Mouse (Mus musculus) CD4-positive helper T cell, adult 2 months (primary cell): Measurements from ENCODE around the gene Smim20.

ENCODE experiments used
- DNase-seq: peaks from one replicate; pipeline ENCODE4 v3.0.0-alpha.2; 2012; ENCODE audit warnings: low read depth, missing footprints, low spot score

The Smim20 gene

DNA sequence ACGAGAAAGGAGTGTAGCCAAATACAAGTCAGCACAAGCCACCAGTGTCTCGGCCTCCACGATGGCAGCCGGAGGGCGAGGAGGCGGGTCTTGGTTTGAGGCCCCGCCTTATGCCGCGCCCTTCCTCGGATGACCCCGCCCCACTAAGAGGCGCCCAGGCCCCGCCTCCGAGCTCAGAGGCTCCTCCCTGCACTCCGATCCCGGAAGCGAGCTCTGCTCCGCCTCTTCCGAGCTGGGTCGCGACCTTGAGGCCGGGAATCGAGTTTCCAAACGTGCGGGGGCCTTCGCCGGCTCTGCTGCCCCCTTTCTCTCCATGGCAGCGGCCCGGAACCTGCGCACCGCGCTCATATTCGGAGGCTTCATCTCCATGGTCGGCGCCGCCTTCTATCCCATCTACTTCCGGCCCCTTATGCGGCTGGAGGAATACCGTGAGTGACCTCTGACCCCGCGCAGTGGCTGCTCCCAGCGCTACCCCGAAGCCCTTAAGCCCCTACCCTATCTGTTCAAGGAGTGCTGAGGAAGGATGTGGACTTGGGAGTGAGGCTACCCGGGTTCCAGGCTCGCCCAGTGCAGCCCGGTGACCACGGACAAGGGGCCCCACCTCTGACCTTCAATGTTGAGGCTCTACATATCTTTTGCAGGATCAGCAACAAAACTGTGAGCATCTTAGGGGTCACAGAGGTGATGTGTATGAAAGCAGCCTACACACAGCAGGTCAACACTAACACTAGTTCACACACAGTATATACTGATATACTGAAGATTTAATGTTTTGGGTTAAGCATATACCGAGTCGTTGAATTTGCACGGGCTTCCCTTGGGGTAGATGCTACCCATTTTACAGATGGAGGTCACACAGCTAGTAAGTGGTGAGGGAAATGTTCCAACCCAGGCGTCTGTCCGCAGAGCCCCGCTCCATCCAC, at the start of gene Smim20:
Gene Smim20 (plus strand): TSS at position 153 of the 923 bp plus-strand sequence.
- peak; percentile 91 for DNase-seq

DNA sequence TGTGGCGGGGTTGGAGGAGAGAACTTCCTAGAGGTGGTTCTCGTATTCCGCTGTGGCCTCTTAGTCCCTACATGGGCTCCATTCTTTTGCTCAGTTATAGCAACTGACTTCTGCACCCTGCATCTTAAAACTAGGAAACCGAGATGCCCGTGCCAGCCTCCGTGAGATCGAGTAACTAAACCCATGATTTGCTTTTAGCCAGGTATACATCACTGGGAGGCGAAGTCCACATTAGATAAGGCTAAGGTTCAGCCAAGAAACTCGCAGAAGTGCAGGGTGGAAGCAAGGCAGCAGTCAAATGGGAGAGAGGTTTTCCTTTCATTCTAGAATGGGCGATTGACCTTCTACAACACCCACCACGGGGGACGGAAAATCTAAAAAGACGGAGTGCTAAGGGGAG, 41.4 kb upstream of the Smim20 start:
- no peak for DNase-seq

DNA sequence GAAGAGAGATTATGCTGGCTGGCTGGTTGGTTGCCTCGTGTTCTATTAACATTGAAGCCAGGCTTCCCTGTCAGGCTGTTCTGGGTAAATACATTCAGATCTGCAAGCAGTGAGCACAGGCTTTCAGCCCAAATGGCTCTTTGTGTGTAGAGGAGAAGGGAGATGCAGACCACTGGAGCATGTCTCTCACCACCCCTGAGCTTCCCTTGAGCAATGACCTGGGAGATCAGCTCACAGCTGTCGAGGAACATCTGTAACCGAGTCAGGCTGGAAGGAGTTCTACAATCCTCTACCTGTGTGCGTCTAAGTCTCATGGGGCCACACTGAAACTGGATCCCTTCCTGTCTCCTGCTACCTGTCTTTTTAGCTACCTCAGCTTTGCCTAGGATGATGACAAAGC, 36.3 kb upstream of the Smim20 start:
- no peak for DNase-seq

DNA sequence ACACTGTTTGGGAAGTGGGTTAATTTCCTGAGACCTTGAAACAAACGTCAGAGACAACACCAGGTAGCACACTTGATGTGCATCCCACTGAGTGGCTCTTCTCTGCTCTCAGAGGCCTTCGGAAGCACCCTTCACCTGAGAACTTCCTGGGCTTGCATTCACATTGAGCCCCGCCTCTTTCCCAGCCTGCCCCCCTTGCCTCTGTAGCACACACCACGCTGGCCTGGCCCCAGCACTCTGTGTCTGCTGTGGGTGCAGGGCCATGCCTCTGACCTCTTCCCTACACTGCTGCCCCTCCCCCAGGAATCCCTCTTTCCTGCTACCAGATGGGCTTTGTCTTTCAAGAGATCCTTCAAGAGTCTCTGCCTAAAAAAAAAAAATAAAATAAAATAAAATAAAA, 31.3 kb upstream of the Smim20 start:
- no peak for DNase-seq

DNA sequence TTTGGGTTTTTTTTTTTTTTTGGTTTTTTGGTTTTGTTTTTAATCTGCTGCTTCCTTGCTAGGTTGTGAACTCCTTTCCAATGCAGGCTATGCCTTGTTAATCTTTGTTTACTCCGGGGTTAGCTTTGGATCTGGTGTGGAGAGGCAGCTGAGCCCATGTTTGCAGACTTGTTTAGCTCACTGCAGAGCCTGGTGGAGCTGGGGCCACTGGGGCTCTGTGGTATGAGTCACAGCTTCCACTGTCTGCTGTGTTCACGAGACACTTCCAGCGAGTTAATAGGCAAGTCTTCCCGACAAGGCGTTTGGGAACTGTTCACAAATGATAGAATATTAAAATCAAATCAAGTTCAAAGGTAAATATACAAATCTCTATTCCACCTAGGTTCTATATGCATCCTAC, 30.7 kb upstream of the Smim20 start:
- DNase-seq = no peak

DNA sequence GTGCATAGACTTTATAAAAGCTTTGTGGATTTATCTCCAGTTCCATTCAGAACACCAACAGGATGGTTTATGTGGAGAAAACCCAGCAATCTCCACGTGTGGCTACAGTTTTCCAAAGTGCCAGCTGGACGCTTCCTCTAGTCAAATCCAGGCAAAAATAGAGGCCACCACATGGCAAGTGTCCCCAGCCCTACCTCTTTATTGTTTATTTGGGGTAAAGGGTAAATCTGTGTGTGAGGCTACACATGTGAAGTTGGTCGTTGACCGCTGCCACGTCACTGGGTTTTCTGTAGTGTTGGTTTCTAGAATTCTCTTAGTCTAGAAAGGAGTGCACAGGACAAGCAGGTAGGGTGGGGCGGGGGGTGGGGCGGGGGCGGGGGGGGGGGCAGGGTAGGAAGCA, 30.1 kb upstream of the Smim20 start:
- DNase-seq = no peak

DNA sequence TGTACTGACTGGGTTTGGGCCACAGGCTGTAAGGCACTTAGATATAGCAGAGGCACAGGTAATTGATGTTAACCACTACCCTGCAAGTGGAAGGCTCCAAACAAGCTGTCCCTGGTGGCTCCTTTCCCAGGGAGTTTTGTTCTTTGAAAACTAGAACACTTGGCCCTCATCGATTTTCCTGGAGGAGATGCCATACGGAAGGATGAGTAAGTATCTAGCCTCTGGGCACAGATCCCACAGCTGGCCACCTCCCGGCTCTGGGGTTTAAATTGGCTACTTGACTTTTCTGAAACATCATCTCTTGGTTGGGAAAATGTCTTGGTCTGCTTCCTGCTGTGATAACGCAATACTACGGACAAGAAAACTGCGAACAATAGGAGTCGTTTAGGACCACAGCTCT, 28.1 kb upstream of the Smim20 start:
- no peak for DNase-seq

DNA sequence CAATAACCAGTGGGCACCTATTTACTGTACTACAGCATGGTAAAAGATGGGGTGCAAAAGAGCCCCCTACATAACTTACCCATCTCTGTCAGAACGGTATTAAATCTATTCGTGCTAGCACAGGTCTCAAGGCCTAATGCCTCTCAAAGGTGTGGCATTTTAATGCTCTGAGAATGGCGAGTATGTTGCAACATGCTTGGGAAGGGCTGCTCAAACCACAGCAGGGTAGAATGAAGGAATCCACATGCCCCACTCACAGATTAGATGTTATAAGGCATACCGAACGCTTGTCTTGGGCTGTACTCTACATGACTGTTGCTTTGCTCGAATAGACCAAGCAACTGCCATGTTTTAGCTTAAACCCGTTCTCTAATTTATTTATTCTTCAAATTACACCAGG, 27.7 kb upstream of the Smim20 start:
- DNase-seq = no peak

DNA sequence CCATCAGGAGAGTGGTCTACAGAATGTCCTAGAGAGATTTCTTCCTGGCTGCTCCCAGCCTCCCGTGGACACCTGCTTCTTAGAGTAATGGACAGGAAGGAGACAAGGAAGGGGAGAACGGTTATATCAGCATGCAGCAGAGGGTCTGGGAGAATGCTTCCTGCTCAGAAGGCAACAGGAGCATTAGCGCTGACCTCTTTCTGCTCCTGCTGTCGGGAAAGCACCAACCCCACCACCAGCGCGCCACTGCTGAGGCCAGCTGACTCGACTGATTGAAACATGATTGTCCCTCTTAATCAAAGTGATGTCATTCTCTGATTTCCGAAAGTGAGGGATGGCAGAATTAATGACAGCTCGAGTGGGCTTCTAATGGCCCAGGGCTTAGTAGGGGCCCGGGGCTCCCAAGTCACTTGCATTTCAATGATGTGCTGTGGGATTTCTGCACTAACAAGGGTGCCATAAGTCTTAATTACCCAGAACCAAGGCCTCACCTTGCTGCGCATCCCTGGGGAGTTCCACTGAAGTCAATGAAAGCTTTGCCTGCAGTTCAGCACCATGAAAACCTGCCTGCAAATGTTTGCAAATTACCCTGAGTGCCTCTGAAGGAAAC, 26.9 kb upstream of the Smim20 start:
- DNase-seq = no peak

DNA sequence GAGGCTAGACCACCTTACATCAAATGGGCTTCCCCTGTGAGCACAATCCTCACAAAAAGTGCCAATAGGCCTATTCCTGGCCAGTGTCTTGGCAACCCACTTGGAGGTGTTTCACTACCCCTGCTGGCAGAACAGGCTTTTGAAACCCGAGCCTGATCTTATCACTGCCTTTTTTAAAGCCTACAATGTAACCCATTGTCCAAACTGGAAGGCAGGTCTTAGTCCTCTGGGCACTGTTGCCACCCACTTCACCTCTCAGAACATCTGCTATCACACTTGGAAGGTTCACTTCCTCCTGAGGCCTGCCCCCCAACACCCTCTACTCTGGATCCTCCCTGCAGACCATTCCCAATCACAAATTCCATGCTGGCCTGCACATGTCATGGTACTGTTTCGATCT, 25.8 kb upstream of the Smim20 start:
- DNase-seq = no peak

DNA sequence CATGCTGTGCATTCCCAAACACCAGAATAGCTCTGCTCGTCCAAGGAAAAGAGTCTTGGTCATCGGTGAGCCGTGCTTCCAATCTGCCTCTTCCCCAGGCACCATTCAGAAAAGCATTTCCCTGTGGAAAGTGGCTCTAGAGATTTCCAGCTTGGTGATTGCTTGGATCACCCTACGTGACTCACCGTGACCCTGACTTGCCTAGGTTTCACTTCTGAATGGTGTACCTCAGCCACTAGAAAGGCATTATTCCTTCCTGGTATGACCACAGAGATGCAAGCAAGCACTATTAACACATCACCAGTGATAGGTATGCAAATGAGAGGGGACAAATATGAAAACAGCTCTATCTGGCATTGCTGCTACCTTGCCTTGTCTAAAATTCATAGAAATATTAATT, 24.9 kb upstream of the Smim20 start:
- no peak for DNase-seq

DNA sequence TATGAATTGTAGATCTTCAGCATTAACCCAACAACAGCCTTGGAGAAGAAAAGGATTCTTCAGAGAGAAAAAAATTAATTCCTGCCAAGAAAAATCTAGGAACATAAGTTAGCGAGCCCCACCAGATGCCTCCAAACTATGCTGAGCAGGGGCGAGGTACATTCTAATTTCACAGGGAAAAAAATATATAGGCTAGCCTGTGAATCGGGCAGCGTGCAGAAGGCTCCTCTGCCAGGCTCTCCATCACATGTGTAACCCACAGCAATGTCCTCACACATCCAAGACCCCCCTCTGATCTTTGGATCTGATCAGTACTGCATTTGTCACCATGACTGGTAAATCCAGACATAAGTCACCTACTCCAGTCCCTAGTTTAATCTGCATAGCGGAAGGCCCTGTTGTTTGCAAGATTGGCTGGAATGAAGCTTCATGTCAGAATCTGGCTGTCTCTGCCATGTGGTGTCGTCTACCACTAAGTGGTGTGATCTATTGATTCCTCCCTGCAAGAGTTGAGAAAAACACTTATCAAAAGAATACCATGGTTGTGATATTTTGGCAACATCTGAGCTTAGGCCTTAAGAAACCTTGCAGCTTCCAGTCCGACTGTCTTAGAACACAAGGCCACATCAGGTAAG, 23.9 kb upstream of the Smim20 start:
- DNase-seq = no peak

DNA sequence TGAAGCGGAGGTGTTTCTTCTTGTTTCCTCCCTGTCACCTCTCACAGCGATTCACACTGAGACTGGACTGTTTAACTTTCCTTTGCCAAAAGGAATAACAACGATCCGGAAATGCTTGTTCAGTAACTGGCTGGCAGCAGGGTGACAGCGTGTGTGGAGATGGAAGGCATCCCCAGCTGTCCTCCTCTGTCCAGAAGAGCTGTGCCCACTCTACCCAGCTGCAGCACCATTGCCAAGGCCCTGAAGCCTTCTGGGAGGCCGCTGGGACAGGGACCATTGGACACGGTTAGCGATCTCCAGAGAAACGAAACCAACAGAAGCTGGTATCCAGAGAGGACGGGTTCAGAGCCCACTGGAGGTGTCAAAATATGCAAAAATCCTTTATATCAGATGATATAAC, 22.9 kb upstream of the Smim20 start:
- DNase-seq = no peak

DNA sequence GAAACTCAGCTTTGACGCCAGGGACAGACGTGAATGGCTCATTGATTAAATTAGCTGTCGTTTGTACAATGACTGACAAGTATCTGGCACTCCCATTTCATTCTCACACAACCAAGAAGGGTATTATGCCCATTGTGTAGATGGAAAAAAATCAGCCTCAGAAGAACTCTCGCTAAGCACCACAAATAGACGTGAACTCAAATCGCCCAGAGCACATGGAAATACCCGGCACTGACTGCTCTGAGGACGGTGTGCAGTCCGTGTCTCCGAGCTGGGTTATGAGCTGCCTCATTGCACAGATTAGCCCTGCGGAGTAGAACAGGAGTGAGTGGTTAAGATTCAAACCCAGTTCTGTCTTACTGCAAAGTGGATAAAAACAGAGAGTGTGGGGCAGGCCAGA, 18.4 kb upstream of the Smim20 start:
- no peak for DNase-seq

DNA sequence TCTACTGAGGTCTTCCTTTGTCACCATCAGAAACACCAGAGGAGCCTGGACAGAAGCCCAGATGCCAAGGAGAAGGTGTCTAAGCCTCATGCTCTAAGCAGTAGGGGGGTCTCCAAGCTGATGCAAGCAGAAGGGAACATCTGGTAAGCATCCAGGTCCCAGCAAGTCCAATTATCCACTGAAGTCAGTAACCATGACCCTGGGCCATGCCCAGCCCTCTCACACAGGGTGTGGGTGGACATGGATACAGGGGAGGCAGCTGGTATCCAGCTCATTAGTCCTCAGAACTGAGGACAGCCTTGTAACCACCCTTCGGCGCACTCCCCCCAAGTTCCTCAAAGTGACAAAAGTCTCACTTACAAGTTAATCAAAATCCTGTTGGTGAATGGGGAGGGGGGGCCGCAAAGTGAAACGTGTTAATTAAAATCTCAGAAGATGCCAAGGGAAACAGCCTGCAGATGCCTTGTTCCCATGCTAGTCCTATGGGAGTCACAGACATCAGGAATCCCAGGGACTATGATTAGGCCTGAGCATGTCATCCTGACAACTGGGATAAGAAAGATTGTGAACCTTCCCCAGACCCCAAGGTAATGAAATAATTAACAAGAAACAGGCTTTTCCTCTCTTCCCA, 17.3 kb upstream of the Smim20 start:
- DNase-seq = no peak

DNA sequence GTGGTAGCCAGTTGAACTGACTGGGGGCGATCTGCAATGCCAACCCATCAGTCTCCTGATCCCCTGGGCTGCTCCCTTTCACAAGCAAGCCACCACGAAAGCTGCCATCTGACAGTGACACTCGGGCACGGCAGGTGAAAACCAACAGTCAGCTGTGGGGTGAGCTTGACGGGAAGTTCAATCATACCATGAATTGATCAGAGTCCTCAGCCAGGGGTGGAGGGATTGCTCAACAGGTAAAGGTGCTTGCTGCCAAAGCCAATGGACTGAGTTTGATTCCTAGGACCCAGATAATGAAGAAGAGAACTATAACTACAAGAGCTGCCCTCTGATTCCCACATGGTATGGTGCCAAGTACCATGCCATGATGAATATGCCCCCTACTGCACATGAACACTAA, 12.7 kb upstream of the Smim20 start:
- DNase-seq = no peak

DNA sequence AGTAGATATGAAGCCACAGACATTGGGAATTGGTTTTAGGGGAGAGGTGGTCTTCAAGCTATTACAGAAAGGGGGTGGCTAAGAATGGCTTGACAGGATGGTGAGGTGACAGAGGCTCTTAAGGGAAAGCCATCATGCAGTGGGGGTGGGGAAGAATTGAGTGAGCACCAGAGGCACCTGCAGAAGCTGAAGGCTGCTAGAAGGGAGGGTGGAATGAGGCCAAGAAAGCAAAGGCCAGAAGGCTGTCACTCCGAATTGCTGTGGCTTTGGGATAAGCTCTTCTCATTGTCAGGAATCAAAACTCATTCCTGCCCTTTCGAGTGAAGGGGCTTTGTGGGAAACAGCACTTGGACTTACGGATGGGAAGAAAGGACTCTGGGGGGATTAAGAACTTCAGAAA, 12.1 kb upstream of the Smim20 start:
- no peak for DNase-seq

DNA sequence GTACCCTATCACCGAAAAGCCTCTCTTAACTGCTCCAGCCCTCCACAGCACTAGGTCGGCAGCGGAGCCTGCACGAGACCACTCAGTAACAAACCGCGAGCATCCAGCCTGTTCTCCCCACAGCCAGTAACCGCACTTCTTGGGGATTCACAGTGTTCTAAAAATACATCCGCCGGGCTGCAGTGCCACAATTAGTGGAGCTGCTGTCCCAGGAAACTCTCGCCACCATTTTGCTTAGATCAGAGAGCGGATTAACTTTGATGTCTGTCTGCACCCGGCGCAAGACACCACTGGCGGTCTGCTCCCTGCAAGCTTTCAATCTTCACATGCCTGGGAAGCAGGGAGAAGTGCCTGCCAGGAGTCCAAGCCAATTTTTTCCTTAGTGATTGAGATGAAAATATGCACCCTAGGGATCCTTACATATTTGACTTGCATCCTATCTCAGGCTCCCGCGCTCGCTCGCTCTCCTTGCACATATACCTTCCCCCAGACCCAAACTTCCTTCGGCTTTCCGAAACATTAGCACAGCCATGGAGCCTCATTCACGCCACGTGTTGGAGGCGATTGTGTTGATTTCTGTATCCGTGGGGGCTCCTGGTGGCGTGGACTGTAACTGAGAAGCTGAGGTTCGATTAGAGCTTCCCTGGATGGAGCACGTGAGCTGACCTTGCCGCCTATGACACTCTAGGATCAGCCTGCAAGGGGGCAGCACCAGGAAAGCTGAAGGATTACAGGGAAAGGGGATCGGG, 8.7 kb upstream of the Smim20 start:
- peak; percentile 28 for DNase-seq

DNA sequence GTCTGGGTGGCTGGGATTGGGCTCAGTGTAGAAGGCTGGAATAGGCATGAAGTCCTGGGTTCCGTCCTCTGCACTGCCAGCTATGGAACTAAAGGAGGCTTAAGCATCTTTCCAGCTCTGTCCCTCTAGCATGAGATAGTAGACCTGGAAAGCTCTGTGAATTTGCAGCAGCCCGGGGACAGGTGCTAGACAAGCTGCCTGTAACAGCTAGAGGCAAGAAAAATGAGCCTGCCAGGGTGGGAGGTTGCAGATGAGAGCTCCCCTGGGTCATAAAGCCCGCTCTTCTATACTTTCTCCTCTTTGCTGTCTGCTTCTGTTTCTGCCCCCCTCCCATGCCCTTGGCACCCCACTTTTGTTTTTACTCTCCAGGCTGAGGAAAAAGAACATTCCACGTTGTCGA, 7.0 kb upstream of the Smim20 start:
- no peak for DNase-seq

DNA sequence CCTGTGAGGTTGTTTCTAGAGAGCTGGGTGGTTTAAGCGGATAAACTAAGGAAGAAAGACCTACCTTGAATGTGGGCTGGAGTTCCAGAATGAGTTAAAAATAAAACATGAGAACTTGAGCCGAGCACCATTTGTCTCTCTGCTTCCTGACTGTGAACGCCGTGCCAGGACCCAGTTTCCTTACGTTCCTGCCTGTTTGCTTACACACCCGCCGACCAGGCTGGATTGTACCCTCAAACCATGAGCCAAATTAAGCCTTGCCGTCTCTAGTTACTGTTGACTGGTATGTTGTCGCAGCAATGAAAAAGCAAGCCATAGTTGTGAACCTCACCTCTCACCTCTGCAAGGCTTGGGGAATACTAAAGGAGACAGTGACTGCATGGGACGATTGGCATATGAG, 4.9 kb upstream of the Smim20 start:
- DNase-seq = no peak

DNA sequence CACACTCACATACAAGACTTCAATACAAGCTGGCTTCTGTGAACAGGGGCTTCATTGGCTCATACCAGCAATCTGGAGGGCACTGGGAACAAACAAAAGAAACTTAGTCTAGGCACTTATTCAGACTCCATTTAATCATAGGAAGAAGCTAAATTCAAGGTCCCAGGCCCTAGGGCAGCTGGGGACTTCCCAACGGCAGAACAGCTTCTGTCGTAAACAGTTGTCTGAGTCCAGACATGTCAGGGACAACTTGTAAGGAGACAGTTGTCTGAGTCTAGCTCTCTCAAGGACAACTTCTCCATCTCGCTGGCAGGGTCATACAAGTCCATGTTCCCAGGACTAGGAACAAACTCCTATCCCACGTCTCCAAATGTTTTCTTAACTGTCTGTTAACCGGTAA, 2.8 kb upstream of the Smim20 start:
- no peak for DNase-seq

DNA sequence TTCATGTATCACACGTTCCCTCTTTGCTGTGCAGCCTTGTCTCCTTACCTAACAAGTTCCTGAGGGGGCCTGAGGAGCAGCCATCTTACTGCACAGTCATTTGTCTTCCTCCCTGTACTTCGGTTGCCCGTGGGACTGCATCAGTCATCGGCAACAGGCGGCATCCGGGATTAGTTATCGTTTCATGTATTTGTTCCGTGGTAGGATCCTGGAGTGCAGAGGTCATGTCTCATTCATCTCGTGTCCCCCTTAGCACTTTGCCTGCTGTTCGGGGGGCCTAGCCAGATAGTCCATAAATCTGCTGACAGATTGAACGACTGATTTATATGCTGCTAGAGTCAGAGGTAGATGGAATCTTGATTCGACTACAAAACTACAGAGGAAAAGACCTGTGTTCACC, 1.1 kb upstream of the Smim20 start:
- DNase-seq = no peak
